ENCODE assay signal across 8 mouse cellular contexts in genomic region chr7:121706411-121707072, GRCm38 (mm10). TPM values are rescaled to one million over a fixed set of nuclear protein-coding genes. Genes with fewer than 3 reads are reported as not detected.
DNase-seq lines count a peak whose midpoint lies in the region; ATAC-seq and TF ChIP-seq lines count a peak whose summit lies in the region.

No protein-coding gene starts in this region.

- H3K4me2 ChIP-seq in forebrain, embryonic 13.5 days, result peak overlapping the region; percentile 96
- H3K4me2 ChIP-seq in lung, postnatal 0 days (replicated peaks; ENCODE audit: low read depth, low read length), result peak overlapping the region; percentile 96

- DNase-seq in G1E (ENCODE audit: low spot score), result peak; percentile 31
- DNase-seq in heart, postnatal 25 days (ENCODE audit: low spot score), result peak; percentile 7
- peak; percentile 19 to 26 for DNase-seq in layer of hippocampus, adult 2 months (ENCODE audit: low spot score in 2 of 2)
- DNase-seq in lung, postnatal 0 days (ENCODE audit: low spot score), result peak; percentile 53
- peak; percentile 27 for DNase-seq in ovary, postnatal 14 days (ENCODE audit: low spot score)
- peak; percentile 28 to 60 for DNase-seq in urinary bladder, adult 18-20 months (ENCODE audit: low spot score in 2 of 2)

- ATAC-seq in G1E (ENCODE audit: extremely low read depth, insufficient number of reproducible peaks, low FRiP score, poor library complexity, severe bottlenecking), result no peak
- peak; percentile 65; the same call in 1 of the 2 replicates for ATAC-seq in cerebellum, adult (ENCODE audit: insufficient number of reproducible peaks, low FRiP score, low TSS enrichment)
- ATAC-seq in forebrain, embryonic 13.5 days, result peak; percentile 28
- peak; percentile 36 for ATAC-seq in lung, postnatal 0 days

- H3K9me3 ChIP-seq in G1E (replicated peaks), result no peaks in the 10 kb centered on the region
- H3K9me3 ChIP-seq in forebrain, embryonic 13.5 days (replicated peaks), result no peaks in the 10 kb centered on the region
- H3K9me3 ChIP-seq in lung, postnatal 0 days (ENCODE audit: low read length), result no peaks in the 10 kb centered on the region

- H3K27ac ChIP-seq in forebrain, embryonic 13.5 days, result peak overlapping the region; percentile 85
- H3K27ac ChIP-seq in layer of hippocampus, adult 2 months, result peak overlapping the region; percentile 71
- peak overlapping the region; percentile 77 for H3K27ac ChIP-seq in lung, postnatal 0 days (ENCODE audit: low read length)

- peaks cover 33% of the 10 kb centered on the region for H3K36me3 ChIP-seq in G1E (replicated peaks)
- no peaks in the 10 kb centered on the region for H3K36me3 ChIP-seq in forebrain, embryonic 13.5 days (ENCODE audit: poor library complexity, severe bottlenecking)
- H3K36me3 ChIP-seq in lung, postnatal 0 days (ENCODE audit: insufficient read depth, low read length), result no peaks in the 10 kb centered on the region

- H3K4me3 ChIP-seq in G1E (ENCODE audit: low read depth, low read length), result peak overlapping the region; percentile 81
- peak overlapping the region; percentile 87 for H3K4me3 ChIP-seq in forebrain, embryonic 13.5 days
- H3K4me3 ChIP-seq in layer of hippocampus, adult 2 months, result peak overlapping the region; percentile 82
- H3K4me3 ChIP-seq in lung, postnatal 0 days (ENCODE audit: low read depth, low read length), result peak overlapping the region; percentile 89

- peaks cover 42% of the 10 kb centered on the region for H3K4me1 ChIP-seq in G1E (ENCODE audit: insufficient read depth, low read depth, low read length)
- H3K4me1 ChIP-seq in forebrain, embryonic 13.5 days, result peaks cover 45% of the 10 kb centered on the region
- peaks cover 25% of the 10 kb centered on the region for H3K4me1 ChIP-seq in lung, postnatal 0 days (ENCODE audit: insufficient read depth, low read depth, low read length)

- TF ChIP-seq EP300 in lung, postnatal 0 days (IDR thresholded peaks at IDR 0.05), result no peak

- TF ChIP-seq CTCF in G1E (IDR thresholded peaks at IDR 0.05; ENCODE audit: low read depth, low read length), result no peak
- no peak for TF ChIP-seq CTCF in layer of hippocampus, adult 2 months (conservative IDR thresholded peaks at IDR 0.05)
- no peak for TF ChIP-seq CTCF in lung, postnatal 0 days (IDR thresholded peaks at IDR 0.05)

- peak overlapping the region; percentile 84 for H3K9ac ChIP-seq in forebrain, embryonic 13.5 days
- H3K9ac ChIP-seq in lung, postnatal 0 days (replicated peaks; ENCODE audit: low read depth), result peak overlapping the region; percentile 69

- WGBS in forebrain, embryonic 13.5 days, result under 1% methylated on average over 62 of the region's 77 CpGs
- 4% methylated on average over 54 of the region's 77 CpGs for WGBS in lung, postnatal 0 days

- H3K27me3 ChIP-seq in G1E (ENCODE audit: insufficient read depth, low read length), result peaks cover 16% of the 10 kb centered on the region
- no peaks in the 10 kb centered on the region for H3K27me3 ChIP-seq in forebrain, embryonic 13.5 days
- H3K27me3 ChIP-seq in lung, postnatal 0 days (replicated peaks; ENCODE audit: insufficient read depth, low read length), result no peaks in the 10 kb centered on the region

- intact Hi-C loops in heart, postnatal 25 days (cut with DNase I), result no loop called here

RNA-seq across cellular contexts. Expression of gene Usp31, which starts 0.5 kb away (rescaled TPM):
- total RNA-seq in G1E (2014; fragmentation: Nextera tagmentation), result 15.5 and 24.6 TPM in 2 replicates
- 12.5 and 13.4 TPM in 2 replicates for total RNA-seq in G1E (2017)
- polyA plus RNA-seq in G1E (2012), result 1.4 and 1.6 TPM in 2 replicates
- polyA plus RNA-seq in forebrain, embryonic 13.5 days (2015; fragmentation: Nextera tagmentation; extraction: Ambion mirVana), result 3.0 and 3.1 TPM in 2 replicates
- total RNA-seq in heart, postnatal 25 days (2021), result 1 to 10 TPM; 8.1 to 9.7 TPM
- total RNA-seq in layer of hippocampus, adult 2 months (2021), result 10 to 100 TPM; 63.6 to 65.9 TPM
- polyA plus RNA-seq in lung, postnatal 0 days (2015; fragmentation: Nextera tagmentation; extraction: Ambion mirVana), result 1.5 and 1.6 TPM in 2 replicates

RNA-seq across cellular contexts. Expression of gene Scnn1g, which starts 27.7 kb away (rescaled TPM):
- not detected in 2 replicates for total RNA-seq in G1E (2014; fragmentation: Nextera tagmentation)
- 0.11 TPM in 1 of 2 replicates, not detected in the other for total RNA-seq in G1E (2017)
- not detected in 2 replicates for polyA plus RNA-seq in G1E (2012)
- polyA plus RNA-seq in forebrain, embryonic 13.5 days (2015; fragmentation: Nextera tagmentation; extraction: Ambion mirVana), result not detected in 2 replicates
- total RNA-seq in heart, postnatal 25 days (2021), result not detected
- total RNA-seq in layer of hippocampus, adult 2 months (2021), result under 1 TPM; 0.15 to 0.36 TPM
- 120 and 139 TPM in 2 replicates for polyA plus RNA-seq in lung, postnatal 0 days (2015; fragmentation: Nextera tagmentation; extraction: Ambion mirVana)
